29 mouse cellular contexts compared by ENCODE assay signal in genomic region chr2:163613206-163613605, GRCm38 (mm10). TPM values are rescaled to one million over a fixed set of nuclear protein-coding genes. Genes with fewer than 3 reads are reported as not detected.
DNase-seq lines count a peak whose midpoint lies in the region; ATAC-seq and TF ChIP-seq lines count a peak whose summit lies in the region.
"Had no signal": no experiment of that assay in that cellular context is flagged by ENCODE, and none has a peak within 500 bp of the region (broad histone marks: within the 10 kb centered on the region; RNA-seq: fewer than 3 reads in every experiment).

No protein-coding gene starts in this region.

- H3K4me3 ChIP-seq in midbrain, embryonic 11.5 days (ENCODE audit: low read depth, low read length): no peak overlapping the region
- H3K4me3 ChIP-seq in midbrain, embryonic 10.5 days: no peak overlapping the region
- H3K4me3 ChIP-seq in bone marrow, adult 2 months (replicated peaks; ENCODE audit: control insufficient read depth, low read depth, low read length): no peak overlapping the region
- H3K4me3 ChIP-seq: embryonic facial prominence, embryonic 13.5 days; embryonic facial prominence, embryonic 15.5 days; erythroblast, embryonic 14.5 days; forebrain, embryonic 10.5 days; forebrain, embryonic 12.5 days had no signal

- H3K4me2 ChIP-seq in midbrain, embryonic 11.5 days: no peak overlapping the region
- H3K4me2 ChIP-seq: embryonic facial prominence, embryonic 13.5 days; embryonic facial prominence, embryonic 15.5 days; forebrain, embryonic 12.5 days had no signal

- TF ChIP-seq CTCF in bone marrow, adult 2 months (IDR thresholded peaks at IDR 0.05; ENCODE audit: control insufficient read depth, insufficient read depth, low read length): no peak

- no peaks in the 10 kb centered on the region for H3K9me3 ChIP-seq in midbrain, embryonic 11.5 days (ENCODE audit: control insufficient read depth, low read length)
- H3K9me3 ChIP-seq in midbrain, embryonic 10.5 days (replicated peaks): no peaks in the 10 kb centered on the region
- H3K9me3 ChIP-seq: embryonic facial prominence, embryonic 13.5 days; embryonic facial prominence, embryonic 15.5 days; forebrain, embryonic 10.5 days; forebrain, embryonic 12.5 days had no signal

- intact Hi-C loops in heart, postnatal 36 days (cut with DNase I): no loop called here
- intact Hi-C loops in left cerebral cortex, postnatal 10 days (cut with DNase I): no loop called here

- H3K9ac ChIP-seq in midbrain, embryonic 11.5 days (ENCODE audit: low read length): no peak overlapping the region
- H3K9ac ChIP-seq: embryonic facial prominence, embryonic 13.5 days; embryonic facial prominence, embryonic 15.5 days; forebrain, embryonic 12.5 days had no signal

- no peaks in the 10 kb centered on the region for H3K27me3 ChIP-seq in midbrain, embryonic 11.5 days (ENCODE audit: control insufficient read depth, insufficient read depth, low read length)
- H3K27me3 ChIP-seq in midbrain, embryonic 10.5 days (ENCODE audit: low read depth, poor library complexity, severe bottlenecking): no peaks in the 10 kb centered on the region
- no peaks in the 10 kb centered on the region for H3K27me3 ChIP-seq in splenic B cell, adult 2 months (ENCODE audit: control insufficient read depth, insufficient read depth, low read length, poor library complexity, severe bottlenecking)
- H3K27me3 ChIP-seq: embryonic facial prominence, embryonic 13.5 days; embryonic facial prominence, embryonic 15.5 days; forebrain, embryonic 12.5 days; Patski had no signal

- DNase-seq in heart, adult 11 months: peak; percentile 88
- no peak for DNase-seq in heart, postnatal 36 days
- peak; percentile 26 for DNase-seq in midbrain, embryonic 11.5 days (ENCODE audit: low spot score, missing footprints)
- DNase-seq in midbrain, embryonic 10.5 days (ENCODE audit: low spot score): no peak
- peak; percentile 25 for DNase-seq in splenic B cell, adult 2 months (ENCODE audit: low read depth, low spot score)
- DNase-seq in left cerebral cortex, postnatal 10 days (ENCODE audit: extremely low spot score in 1 of 2, low spot score in 2 of 2): no peak
- DNase-seq: adrenal gland, adult 8-10 months; adrenal gland, postnatal 14 days; adrenal gland, postnatal 36 days; B cell, adult 2 months; cerebellum, adult 11 months; cerebellum, adult 18-20 months; cerebellum, adult 8-10 months; cerebellum, adult 9-11 months; cerebellum, postnatal 14 days; cerebellum, postnatal 36 days; embryo, embryonic 11 days had no signal

- no peak overlapping the region for H3K27ac ChIP-seq in midbrain, embryonic 11.5 days (ENCODE audit: low read depth, low read length)
- H3K27ac ChIP-seq in midbrain, embryonic 10.5 days (replicated peaks): no peak overlapping the region
- H3K27ac ChIP-seq in bone marrow, adult 2 months (ENCODE audit: control insufficient read depth, insufficient read depth, low read depth, low read length, poor library complexity): peak overlapping the region; percentile 6; the same call in 1 of the 2 replicates
- H3K27ac ChIP-seq: embryonic facial prominence, embryonic 13.5 days; embryonic facial prominence, embryonic 15.5 days; forebrain, embryonic 10.5 days; forebrain, embryonic 12.5 days had no signal

- no peak for TF ChIP-seq POLR2A in bone marrow, adult 2 months (IDR thresholded peaks at IDR 0.05; ENCODE audit: borderline replicate concordance, control insufficient read depth, low read depth, low read length)

- H3K36me3 ChIP-seq in midbrain, embryonic 11.5 days (ENCODE audit: control insufficient read depth, insufficient read depth, low read length): peaks cover 6% of the 10 kb centered on the region; the same call in 1 of the 2 replicates
- H3K36me3 ChIP-seq in midbrain, embryonic 10.5 days: peaks cover 80% of the 10 kb centered on the region
- peaks cover 37% of the 10 kb centered on the region for H3K36me3 ChIP-seq in splenic B cell, adult 2 months (ENCODE audit: control insufficient read depth, insufficient read depth, low read length, poor library complexity, severe bottlenecking)

- 93% methylated on average over 5 of the region's 5 CpGs for WGBS in midbrain, embryonic 11.5 days
- WGBS in midbrain, embryonic 10.5 days: 93% methylated on average over 5 of the region's 5 CpGs
- 97% methylated on average over 5 of the region's 5 CpGs for WGBS in bone marrow, adult 2 months

- no peaks in the 10 kb centered on the region for H3K4me1 ChIP-seq in midbrain, embryonic 11.5 days (ENCODE audit: control insufficient read depth, insufficient read depth, low read length)
- no peaks in the 10 kb centered on the region for H3K4me1 ChIP-seq in midbrain, embryonic 10.5 days
- no peaks in the 10 kb centered on the region for H3K4me1 ChIP-seq in bone marrow, adult 2 months (ENCODE audit: control insufficient read depth, insufficient read depth, low read length)
- H3K4me1 ChIP-seq: embryonic facial prominence, embryonic 13.5 days; embryonic facial prominence, embryonic 15.5 days; forebrain, embryonic 12.5 days had no signal

- ATAC-seq in midbrain, embryonic 11.5 days (ENCODE audit: low FRiP score): no peak
- ATAC-seq in granulocyte monocyte progenitor cell, adult 5-6 weeks (replicated peaks; ENCODE audit: poor library complexity, severe bottlenecking): no peak
- ATAC-seq: activated CD4-positive, CD25-positive, alpha-beta regulatory T cell, adult 4 months; CD4-positive, CD25-positive, alpha-beta regulatory T cell, adult 4 months; forebrain, embryonic 14.5 days; forebrain, embryonic 16.5 days; Patski had no signal

RNA-seq across cellular contexts. Expression of gene Ttpal, which starts 11.1 kb away (rescaled TPM):
- 10 to 100 TPM in 1 of 2 experiments, 1 to 10 TPM in 1; 9.9 to 11.6 TPM for total RNA-seq in heart, postnatal 36 days (2021)
- polyA plus RNA-seq in midbrain, embryonic 11.5 days (2014; fragmentation: Nextera tagmentation; extraction: Ambion mirVana): 39.9 and 44.5 TPM in 2 replicates
- 29.9 and 38.4 TPM in 2 replicates for polyA plus RNA-seq in midbrain, embryonic 10.5 days (2016; fragmentation: Nextera tagmentation; extraction: Ambion mirVana)
- 11.5 and 19.8 TPM in 2 replicates for polyA plus RNA-seq in bone marrow, adult 2 months (2011; ENCODE audit: insufficient read depth, insufficient read length, low replicate concordance, missing spikeins)
- 21.1 and 21.8 TPM in 2 replicates for total RNA-seq in granulocyte monocyte progenitor cell, adult 5-6 weeks (2014; fragmentation: Nextera tagmentation)
- 12.7 and 13.3 TPM in 2 replicates for total RNA-seq in granulocyte monocyte progenitor cell, adult 5-6 weeks (2017)
- 10 to 100 TPM; 54.9 to 59.8 TPM for total RNA-seq in left cerebral cortex, postnatal 10 days (2021)

RNA-seq across cellular contexts. Expression of gene Serinc3, which starts 31.7 kb away (rescaled TPM):
- 100 to 1,000 TPM; 316 to 421 TPM for total RNA-seq in heart, postnatal 36 days (2021)
- 35.0 and 38.8 TPM in 2 replicates for polyA plus RNA-seq in midbrain, embryonic 11.5 days (2014; fragmentation: Nextera tagmentation; extraction: Ambion mirVana)
- polyA plus RNA-seq in midbrain, embryonic 10.5 days (2016; fragmentation: Nextera tagmentation; extraction: Ambion mirVana): 24.7 and 28.7 TPM in 2 replicates
- polyA plus RNA-seq in bone marrow, adult 2 months (2011; ENCODE audit: insufficient read depth, insufficient read length, low replicate concordance, missing spikeins): 328 and 366 TPM in 2 replicates
- 505 and 572 TPM in 2 replicates for total RNA-seq in granulocyte monocyte progenitor cell, adult 5-6 weeks (2014; fragmentation: Nextera tagmentation)
- 503 and 505 TPM in 2 replicates for total RNA-seq in granulocyte monocyte progenitor cell, adult 5-6 weeks (2017)
- 100 to 1,000 TPM; 213 to 225 TPM for total RNA-seq in left cerebral cortex, postnatal 10 days (2021)

RNA-seq across cellular contexts. Expression of gene Pkig, which starts 45.0 kb away (rescaled TPM):
- total RNA-seq in heart, postnatal 36 days (2021): 100 to 1,000 TPM; 221 to 229 TPM
- 153 and 162 TPM in 2 replicates for polyA plus RNA-seq in midbrain, embryonic 11.5 days (2014; fragmentation: Nextera tagmentation; extraction: Ambion mirVana)
- 163 and 190 TPM in 2 replicates for polyA plus RNA-seq in midbrain, embryonic 10.5 days (2016; fragmentation: Nextera tagmentation; extraction: Ambion mirVana)
- 109 and 152 TPM in 2 replicates for polyA plus RNA-seq in bone marrow, adult 2 months (2011; ENCODE audit: insufficient read depth, insufficient read length, low replicate concordance, missing spikeins)
- 89.1 and 89.4 TPM in 2 replicates for total RNA-seq in granulocyte monocyte progenitor cell, adult 5-6 weeks (2014; fragmentation: Nextera tagmentation)
- total RNA-seq in granulocyte monocyte progenitor cell, adult 5-6 weeks (2017): 52.2 and 65.1 TPM in 2 replicates
- 10 to 100 TPM; 95.0 to 98.5 TPM for total RNA-seq in left cerebral cortex, postnatal 10 days (2021)

Comparison
In these comparisons a context has a peak if more than half of its experiments do, and no peak if none do; other contexts are left out.
1. DNase-seq: peak in heart, adult 11 months (single experiment), midbrain, embryonic 11.5 days (single experiment) and splenic B cell, adult 2 months (single experiment); none in heart, postnatal 36 days (0 of 2), midbrain, embryonic 10.5 days (single experiment) and left cerebral cortex, postnatal 10 days (0 of 2).